Mouse (Mus musculus) heart, adult 11 months (tissue): ENCODE results near the gene Zranb3.
"Not testable (repeated sequence)": the region's sequence is repeated elsewhere in the genome, so short reads cannot be mapped to it uniquely, and the experiment has no call there.

Experiments used
- DNase-seq: peaks from one replicate; pipeline ENCODE4 v3.0.0; 2022

The Zranb3 gene

GRCm38 (mm10) chr1:128058625-128059024, 44.2 kb downstream of the Zranb3 start:
- DNase-seq = peak; percentile 65

GRCm38 (mm10) chr1:128057269-128057668, 45.6 kb downstream of the Zranb3 start:
- DNase-seq = peak; percentile 50

GRCm38 (mm10) chr1:128046920-128047319, 55.9 kb downstream of the Zranb3 start:
- peak; percentile 8 for DNase-seq

- DNase-seq = no peak
These were observed 56.4 kb downstream of the Zranb3 start for GRCm38 (mm10) chr1:128046455-128046854.

GRCm38 (mm10) chr1:128044181-128044580, 58.7 kb downstream of the Zranb3 start:
- no peak for DNase-seq

GRCm38 (mm10) chr1:128036296-128036695, 66.6 kb downstream of the Zranb3 start:
- DNase-seq = peak; percentile 41

GRCm38 (mm10) chr1:128032123-128032522, 70.7 kb downstream of the Zranb3 start:
- peak; percentile 40 for DNase-seq

GRCm38 (mm10) chr1:128031524-128031923, 71.3 kb downstream of the Zranb3 start:
- DNase-seq = no peak

- peak; percentile 4 for DNase-seq
These were observed 78.3 kb downstream of the Zranb3 start for GRCm38 (mm10) chr1:128024363-128025114.

- DNase-seq = peak; percentile 17
These were observed 82.7 kb downstream of the Zranb3 start for GRCm38 (mm10) chr1:128020001-128020770.

GRCm38 (mm10) chr1:128016035-128016492, 86.8 kb downstream of the Zranb3 start:
- peak; percentile 91 for DNase-seq

- DNase-seq = peak; percentile 95
These were observed 89.0 kb downstream of the Zranb3 start for GRCm38 (mm10) chr1:128013698-128014386.

GRCm38 (mm10) chr1:128009751-128010150, 93.1 kb downstream of the Zranb3 start:
- DNase-seq = no peak

- DNase-seq = not testable (repeated sequence)
These were observed 96.7 kb downstream of the Zranb3 start for GRCm38 (mm10) chr1:128006042-128006600.

- DNase-seq = peak; percentile 68
These were observed 98.5 kb downstream of the Zranb3 start for GRCm38 (mm10) chr1:128004371-128004720.

GRCm38 (mm10) chr1:128003712-128004370, 99.0 kb downstream of the Zranb3 start:
- no peak for DNase-seq

GRCm38 (mm10) chr1:128002159-128002558, 100.7 kb downstream of the Zranb3 start:
- DNase-seq = no peak

GRCm38 (mm10) chr1:128000931-128001330, 101.9 kb downstream of the Zranb3 start:
- DNase-seq = not testable (repeated sequence)

- DNase-seq = no peak
These were observed 109.0 kb downstream of the Zranb3 start for GRCm38 (mm10) chr1:127993892-127994291.

GRCm38 (mm10) chr1:127989876-127990731, 112.7 kb downstream of the Zranb3 start:
- peak; percentile 94 for DNase-seq

- no peak for DNase-seq
These were observed 113.5 kb downstream of the Zranb3 start for GRCm38 (mm10) chr1:127989387-127989786.
